Mouse (Mus musculus): ENCODE results near the gene Shisa5. TPM values are rescaled to one million over a fixed set of nuclear protein-coding genes. Genes with fewer than 3 reads are reported as not detected.
A peak's percentile ranks its signal among the peaks of the same experiment; 100 is the strongest.

Shisa5 gene
- polyA plus RNA-seq, 1 experiment from 2014 or later, result 42.0 TPM

DNA sequence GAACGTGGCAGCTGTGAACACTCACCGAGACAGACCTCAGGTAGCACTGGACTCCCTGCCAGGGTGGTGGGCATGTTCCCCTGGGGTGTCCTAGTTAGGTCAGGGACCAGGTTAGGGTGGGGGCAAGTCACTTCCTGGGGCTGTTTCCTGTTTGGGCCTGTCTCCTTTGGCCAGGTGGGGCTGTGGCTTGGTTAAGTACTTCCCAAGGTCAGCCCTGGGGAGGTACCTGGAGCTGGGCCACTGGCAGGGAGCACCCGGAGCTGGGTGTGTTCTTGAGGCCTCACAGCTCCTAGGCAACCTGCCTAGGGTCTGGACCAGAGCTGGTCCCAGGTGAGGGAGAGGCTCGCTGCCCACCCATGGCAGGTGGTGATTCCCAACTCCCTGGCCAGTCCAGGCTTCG, 9.4 kb upstream of the Shisa5 start:
- 82% methylated on average over 5 of the region's 5 CpGs for WGBS
- Histone ChIP-seq H3K27me3 (replicated peaks; ENCODE audit: low read depth, poor library complexity, severe bottlenecking) (no peaks in the 10 kb centered on the region), H3K36me3 (replicated peaks) (peaks cover 3% of the 10 kb centered on the region; the same call in 1 of the 2 replicates), H3K27ac (replicated peaks) (no peak overlapping the region), H3K4me1 (no peaks in the 10 kb centered on the region), H3K4me3 (no peak overlapping the region), H3K9me3 (no peaks in the 10 kb centered on the region)
- DNase-seq (ENCODE audit: low spot score), result no peak

DNA sequence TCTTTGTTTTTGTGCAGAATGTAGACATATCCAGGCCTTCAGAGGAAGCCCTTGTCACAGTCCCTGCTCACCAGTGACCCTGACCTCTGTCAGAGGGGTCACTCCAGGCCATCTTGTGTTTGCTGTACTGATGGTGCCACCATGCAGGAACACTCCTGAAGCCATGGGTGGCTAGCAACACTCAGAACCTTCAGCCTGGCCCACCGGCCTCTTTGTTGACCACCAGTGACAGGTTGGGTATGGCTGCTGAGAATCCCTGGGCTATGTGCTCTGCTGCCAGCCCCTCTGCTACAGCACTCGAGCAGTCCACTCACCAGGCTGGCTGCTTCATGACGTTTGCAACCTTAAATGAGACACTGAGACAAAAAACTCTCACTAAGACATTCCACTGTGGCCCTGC, 8.1 kb upstream of the Shisa5 start:
- Histone ChIP-seq H3K36me3 (replicated peaks) (no peaks in the 10 kb centered on the region; the same call in 1 of the 2 replicates), H3K9me3 (no peaks in the 10 kb centered on the region), H3K27ac (replicated peaks) (no peak overlapping the region), H3K27me3 (replicated peaks; ENCODE audit: low read depth, poor library complexity, severe bottlenecking) (no peaks in the 10 kb centered on the region), H3K4me3 (no peak overlapping the region), H3K4me1 (no peaks in the 10 kb centered on the region)
- no peak for DNase-seq (ENCODE audit: low spot score)
- 73% methylated on average over 3 of the region's 3 CpGs for WGBS

DNA sequence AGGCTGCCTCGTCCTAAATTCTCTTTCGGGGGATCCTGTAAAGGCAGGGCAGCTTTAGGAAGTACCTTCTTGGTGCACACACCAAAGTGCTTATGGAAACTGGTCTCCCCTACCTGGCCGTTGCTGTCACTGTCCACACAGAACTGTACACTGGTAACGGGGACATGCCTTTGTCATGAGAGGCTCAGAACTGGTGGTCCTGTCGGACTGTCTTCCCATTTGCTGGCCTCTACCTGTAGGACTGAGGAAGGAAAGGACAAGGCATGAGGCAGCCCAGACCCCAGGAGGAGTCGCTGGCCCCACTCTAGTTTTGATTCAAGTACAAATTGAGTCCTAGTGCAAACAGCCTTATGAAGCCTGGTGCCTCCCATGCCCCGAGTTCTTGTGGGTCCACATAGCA, 7.4 kb upstream of the Shisa5 start:
- H3K27me3 ChIP-seq (replicated peaks; ENCODE audit: low read depth, poor library complexity, severe bottlenecking), result no peaks in the 10 kb centered on the region
- H3K9me3 ChIP-seq, result no peaks in the 10 kb centered on the region
- 92% methylated on average over 7 of the region's 7 CpGs for WGBS
- H3K27ac ChIP-seq (replicated peaks), result no peak overlapping the region
- H3K4me3 ChIP-seq, result no peak overlapping the region
- no peaks in the 10 kb centered on the region for H3K4me1 ChIP-seq
- DNase-seq (ENCODE audit: low spot score), result no peak
- no peaks in the 10 kb centered on the region; the same call in 1 of the 2 replicates for H3K36me3 ChIP-seq (replicated peaks)

DNA sequence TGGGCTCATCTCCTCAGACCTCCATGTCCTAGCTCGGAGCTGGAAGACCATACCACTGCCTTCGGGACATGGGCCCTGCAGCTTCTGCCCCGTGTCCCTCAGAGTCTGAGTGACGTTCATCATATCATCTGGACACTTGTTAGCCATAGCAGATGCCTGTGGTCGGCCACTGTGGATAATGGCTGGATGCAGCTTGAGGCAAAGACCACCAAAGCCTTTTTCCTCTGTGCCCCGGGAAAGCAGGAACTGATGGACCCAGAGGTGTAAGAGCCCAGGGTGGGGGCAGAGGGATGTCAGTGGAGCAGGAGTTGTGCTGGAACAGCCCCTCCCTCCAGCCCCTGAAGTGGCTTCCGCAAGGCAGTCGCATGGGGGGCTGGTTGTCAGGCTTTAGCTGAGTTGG, 6.7 kb upstream of the Shisa5 start:
- DNase-seq (ENCODE audit: low spot score), result no peak
- no peaks in the 10 kb centered on the region for H3K4me1 ChIP-seq
- H3K4me3 ChIP-seq, result no peak overlapping the region
- H3K36me3 ChIP-seq (replicated peaks), result no peaks in the 10 kb centered on the region; the same call in 1 of the 2 replicates
- H3K27ac ChIP-seq (replicated peaks), result no peak overlapping the region
- H3K27me3 ChIP-seq (replicated peaks; ENCODE audit: low read depth, poor library complexity, severe bottlenecking), result no peaks in the 10 kb centered on the region
- WGBS, result 86% methylated on average over 8 of the region's 8 CpGs
- no peaks in the 10 kb centered on the region for H3K9me3 ChIP-seq

DNA sequence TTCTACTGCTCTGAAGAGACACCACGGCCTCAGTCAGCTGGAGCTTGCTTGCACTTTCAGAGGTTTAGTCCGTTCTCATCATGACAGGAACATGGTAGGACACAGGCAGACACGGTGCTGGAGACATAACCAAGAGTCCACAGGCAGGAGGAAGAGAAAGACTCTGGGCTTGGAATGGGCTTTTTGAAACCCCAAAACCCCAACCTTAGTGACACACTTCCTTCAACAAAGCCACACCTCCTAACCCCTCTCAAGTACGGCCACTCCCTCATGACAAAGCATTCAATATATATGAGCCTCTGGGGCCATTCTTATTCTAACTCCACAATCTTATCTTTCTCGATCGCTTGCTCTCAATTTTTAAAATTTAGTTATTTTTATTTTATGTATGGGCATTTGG, 5.9 kb upstream of the Shisa5 start:
- no peaks in the 10 kb centered on the region for H3K4me1 ChIP-seq
- no peak overlapping the region for H3K27ac ChIP-seq (replicated peaks)
- H3K9me3 ChIP-seq, result no peaks in the 10 kb centered on the region
- H3K36me3 ChIP-seq (replicated peaks), result no peaks in the 10 kb centered on the region; the same call in 1 of the 2 replicates
- 79% methylated on average over 6 of the region's 6 CpGs for WGBS
- no peaks in the 10 kb centered on the region for H3K27me3 ChIP-seq (replicated peaks; ENCODE audit: low read depth, poor library complexity, severe bottlenecking)
- H3K4me3 ChIP-seq, result no peak overlapping the region
- DNase-seq (ENCODE audit: low spot score), result no peak

DNA sequence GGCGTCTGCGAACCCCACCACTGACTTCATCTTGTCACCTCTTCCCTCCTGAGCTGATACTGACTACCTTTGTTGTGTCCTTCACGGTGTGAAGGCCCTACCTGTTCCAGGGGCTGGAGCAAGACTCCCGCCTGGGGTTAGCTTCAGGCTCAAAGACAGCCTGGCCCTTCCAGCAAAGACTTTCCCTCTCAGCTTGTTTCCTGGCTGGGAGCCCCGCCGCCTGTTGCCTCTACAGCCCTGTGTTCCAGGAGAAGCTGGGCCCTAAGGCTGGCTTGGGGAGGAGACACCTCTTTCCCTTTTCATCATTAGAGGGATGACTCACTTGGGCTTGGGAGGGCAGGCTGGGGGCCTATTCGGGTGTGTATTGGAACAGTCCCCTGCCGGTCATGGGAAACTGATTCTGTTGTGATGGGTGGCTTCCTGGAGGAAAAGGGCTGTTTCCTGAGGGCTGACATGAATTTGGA, 568 bp downstream of the Shisa5 start:
- WGBS, result 13% methylated on average over 8 of the region's 8 CpGs

DNA sequence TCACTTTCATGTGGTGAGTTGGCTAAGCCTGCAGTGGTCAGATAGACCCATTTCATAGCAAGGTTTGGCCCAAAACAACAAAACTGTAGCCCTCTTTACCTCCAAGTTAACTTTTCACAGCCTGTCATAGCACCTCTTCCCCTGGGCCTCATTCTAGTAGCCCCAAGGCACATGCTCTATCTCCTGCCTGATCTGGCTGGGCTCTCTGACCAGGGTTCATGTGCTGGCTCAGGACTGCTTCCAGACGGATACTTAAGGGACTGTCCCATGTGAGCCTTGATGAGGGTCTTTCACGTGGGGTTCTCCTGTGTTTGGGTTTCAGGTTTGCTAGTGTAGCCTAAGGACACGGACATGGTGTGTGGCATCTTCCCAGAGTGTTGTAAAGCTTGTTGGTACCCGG, 1.3 kb downstream of the Shisa5 start:
- Histone ChIP-seq H3K36me3 (replicated peaks) (no peaks in the 10 kb centered on the region), H3K4me3 (peak overlapping the region; percentile 83; the same call in 1 of the 2 replicates), H3K27me3 (replicated peaks; ENCODE audit: low read depth, poor library complexity, severe bottlenecking) (peaks cover 6% of the 10 kb centered on the region; the same call in 1 of the 2 replicates), H3K9me3 (no peaks in the 10 kb centered on the region), H3K27ac (replicated peaks) (0 out of 2 replicates have a peak overlapping the region, but pooled peaks have one; percentile 90), H3K4me1 (peaks cover 38% of the 10 kb centered on the region)
- 75% methylated on average over 4 of the region's 4 CpGs for WGBS
- DNase-seq (ENCODE audit: low spot score), result no peak

More for the DNA sequence above, 568 bp downstream of the Shisa5 start:
- Histone ChIP-seq H3K9me3 (no peaks in the 10 kb centered on the region), H3K36me3 (replicated peaks) (no peaks in the 10 kb centered on the region), H3K4me3 (peak overlapping the region; percentile 83), H3K27me3 (replicated peaks; ENCODE audit: low read depth, poor library complexity, severe bottlenecking) (peaks cover 6% of the 10 kb centered on the region; the same call in 1 of the 2 replicates), H3K4me1 (peaks cover 38% of the 10 kb centered on the region), H3K27ac (replicated peaks) (peak overlapping the region; percentile 90)
- no peak for DNase-seq (ENCODE audit: low spot score)

- Histone ChIP-seq H3K9me3 (no peaks in the 10 kb centered on the region), H3K4me1 (peaks cover 38% of the 10 kb centered on the region), H3K27ac (replicated peaks) (no peak overlapping the region), H3K27me3 (replicated peaks; ENCODE audit: low read depth, poor library complexity, severe bottlenecking) (peaks cover 6% of the 10 kb centered on the region; the same call in 1 of the 2 replicates), H3K36me3 (replicated peaks) (no peaks in the 10 kb centered on the region), H3K4me3 (no peak overlapping the region)
- WGBS, result 85% methylated on average over 8 of the region's 8 CpGs
- no peak for DNase-seq (ENCODE audit: low spot score)
These were observed 1.9 kb downstream of the Shisa5 start for GRCm38 (mm10) chr9:109040216-109040615.

DNA sequence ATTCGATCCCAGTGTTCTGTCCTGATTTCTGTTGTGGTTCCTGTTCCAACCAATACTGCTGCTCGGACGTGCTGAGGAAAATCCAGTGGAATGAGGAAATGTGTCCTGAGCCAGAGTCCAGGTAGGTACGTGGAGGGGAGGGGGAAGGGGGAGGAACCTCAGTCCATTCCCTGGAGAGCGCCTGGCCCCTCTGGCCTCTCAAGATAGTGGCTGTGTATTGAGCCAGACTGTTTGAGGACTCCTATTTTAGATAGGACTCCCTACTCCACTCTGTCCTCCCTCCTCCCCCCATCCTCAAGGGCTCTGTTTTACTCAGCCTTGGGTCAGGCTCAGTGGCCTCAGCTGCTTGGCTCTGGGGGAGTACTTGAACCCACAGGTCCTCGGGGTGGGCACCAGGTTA, 2.5 kb downstream of the Shisa5 start:
- Histone ChIP-seq H3K27me3 (replicated peaks; ENCODE audit: low read depth, poor library complexity, severe bottlenecking) (peaks cover 6% of the 10 kb centered on the region; the same call in 1 of the 2 replicates), H3K9me3 (no peaks in the 10 kb centered on the region), H3K27ac (replicated peaks) (no peak overlapping the region), H3K4me3 (no peak overlapping the region), H3K4me1 (peaks cover 38% of the 10 kb centered on the region), H3K36me3 (replicated peaks) (no peaks in the 10 kb centered on the region)
- 67% methylated on average over 6 of the region's 6 CpGs for WGBS
- DNase-seq (ENCODE audit: low spot score), result no peak

DNA sequence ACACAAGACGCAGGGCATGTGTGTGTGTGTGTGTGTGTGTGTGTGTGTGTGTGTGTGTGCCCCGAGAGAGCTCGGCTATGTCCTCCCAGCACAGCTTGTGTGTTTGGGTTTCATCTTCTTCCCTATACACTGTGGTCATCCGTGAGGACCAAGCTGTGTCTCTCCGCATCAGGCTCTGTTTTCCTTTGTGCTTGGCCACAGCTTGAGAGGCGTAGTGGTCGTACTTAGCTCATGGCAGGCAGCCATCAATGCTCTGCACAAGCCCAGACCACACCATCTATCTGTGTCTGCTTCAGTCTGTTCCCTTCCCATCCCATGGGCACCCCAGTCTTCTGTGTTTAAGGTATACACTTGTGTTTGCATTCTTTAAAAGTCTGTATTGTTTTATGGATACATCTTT, 3.0 kb downstream of the Shisa5 start:
- Histone ChIP-seq H3K4me3 (no peak overlapping the region), H3K36me3 (replicated peaks) (peaks cover under 1% of the 10 kb centered on the region; the same call in 1 of the 2 replicates), H3K27ac (replicated peaks) (no peak overlapping the region), H3K27me3 (replicated peaks; ENCODE audit: low read depth, poor library complexity, severe bottlenecking) (peaks cover 6% of the 10 kb centered on the region; the same call in 1 of the 2 replicates), H3K9me3 (no peaks in the 10 kb centered on the region), H3K4me1 (peaks cover 38% of the 10 kb centered on the region)
- 84% methylated on average over 7 of the region's 7 CpGs for WGBS
- DNase-seq (ENCODE audit: low spot score), result no peak

DNA sequence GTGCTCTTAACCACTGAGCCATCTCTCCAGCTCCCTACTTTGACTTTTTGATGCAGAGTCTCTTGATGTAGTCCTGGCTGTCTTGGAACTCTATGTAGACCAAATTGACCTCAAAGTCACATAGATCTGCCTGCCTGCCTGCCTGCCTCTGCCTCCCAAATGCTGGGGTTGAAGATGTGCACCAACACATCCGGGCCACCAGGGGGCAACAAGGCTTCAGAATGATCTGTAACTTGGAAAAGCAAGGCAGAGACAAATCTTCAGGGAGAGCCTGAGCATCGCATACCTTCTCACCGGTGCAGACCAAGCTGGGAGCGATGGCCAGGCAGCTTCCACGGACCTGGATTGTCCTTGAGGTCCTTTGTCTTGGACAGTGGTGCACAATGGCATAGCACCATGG, 7.9 kb downstream of the Shisa5 start:
- Histone ChIP-seq H3K4me3 (no peak overlapping the region), H3K27ac (replicated peaks) (no peak overlapping the region), H3K9me3 (no peaks in the 10 kb centered on the region), H3K4me1 (peaks cover 8% of the 10 kb centered on the region), H3K27me3 (replicated peaks; ENCODE audit: low read depth, poor library complexity, severe bottlenecking) (no peaks in the 10 kb centered on the region), H3K36me3 (replicated peaks) (peaks cover 19% of the 10 kb centered on the region)
- WGBS, result 38% methylated on average over 5 of the region's 5 CpGs
- DNase-seq (ENCODE audit: low spot score), result peak; percentile 66

DNA sequence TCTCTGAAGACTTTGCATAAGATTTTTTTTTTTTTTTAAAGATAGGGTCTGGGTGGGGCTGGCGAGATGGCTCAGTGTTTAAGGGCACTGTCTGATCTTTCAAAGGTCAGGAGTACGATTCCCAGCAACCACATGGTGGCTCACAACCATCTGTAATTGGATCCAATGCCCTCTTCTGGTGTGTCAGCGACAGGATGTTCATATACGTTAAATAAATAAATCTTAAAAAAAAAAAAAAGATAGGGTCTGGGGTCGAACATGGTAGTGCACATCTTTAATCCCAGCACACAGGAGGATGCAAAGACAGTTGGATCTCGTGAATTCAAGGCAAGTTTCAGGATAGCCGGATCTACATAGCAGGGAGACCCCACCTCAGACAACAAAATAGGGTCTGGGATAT, 11.0 kb downstream of the Shisa5 start:
- Histone ChIP-seq H3K36me3 (replicated peaks) (peaks cover 27% of the 10 kb centered on the region), H3K4me3 (no peak overlapping the region), H3K4me1 (peaks cover 13% of the 10 kb centered on the region), H3K9me3 (no peaks in the 10 kb centered on the region), H3K27me3 (replicated peaks; ENCODE audit: low read depth, poor library complexity, severe bottlenecking) (no peaks in the 10 kb centered on the region), H3K27ac (replicated peaks) (no peak overlapping the region)
- DNase-seq (ENCODE audit: low spot score), result no peak
- 76% methylated on average over 7 of the region's 7 CpGs for WGBS

DNA sequence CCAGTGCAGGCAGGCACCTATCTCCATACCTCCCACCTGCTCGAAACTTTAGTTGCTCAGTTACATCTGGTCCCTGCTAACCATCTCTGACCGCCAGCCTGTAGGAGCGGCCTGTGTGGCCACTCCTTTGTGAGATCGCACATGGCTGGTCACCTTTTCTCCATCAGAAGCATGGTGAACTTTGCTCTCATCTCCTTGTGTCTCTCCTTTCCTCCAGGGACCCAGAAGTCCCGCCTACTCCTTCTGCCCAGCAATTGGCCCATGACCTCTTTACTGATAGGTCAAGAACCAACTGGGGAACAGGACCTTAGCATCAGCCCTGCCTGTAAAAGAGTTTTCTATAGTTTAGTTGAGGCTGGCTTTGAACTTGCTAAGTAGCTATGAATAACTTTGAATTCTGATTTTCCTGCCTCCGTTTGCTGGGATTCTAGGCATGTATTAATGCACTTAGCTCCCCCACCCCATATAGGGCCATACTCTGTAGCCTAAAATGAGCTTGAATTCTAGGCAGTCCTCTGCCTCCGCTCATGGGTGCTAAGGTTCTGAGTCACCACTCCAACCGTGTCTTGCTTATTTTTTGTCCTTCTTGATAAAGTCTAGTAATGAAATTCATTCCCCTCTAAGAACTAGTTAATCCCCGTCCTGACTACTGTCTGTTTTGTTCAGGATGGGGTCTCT, 11.8 kb downstream of the Shisa5 start:
- DNase-seq (ENCODE audit: low spot score), result no peak
- Histone ChIP-seq H3K9me3 (no peaks in the 10 kb centered on the region), H3K4me3 (no peak overlapping the region), H3K27me3 (replicated peaks; ENCODE audit: low read depth, poor library complexity, severe bottlenecking) (no peaks in the 10 kb centered on the region), H3K27ac (replicated peaks) (no peak overlapping the region), H3K4me1 (peaks cover 21% of the 10 kb centered on the region), H3K36me3 (replicated peaks) (peaks cover 27% of the 10 kb centered on the region)
- 83% methylated on average over 9 of the region's 9 CpGs for WGBS
